Mouse (Mus musculus) cerebellum, postnatal 14 days (tissue): ENCODE data around the gene Gm16223.

Experiments
- DNase-seq, 2 experiments: peaks; one replicate each; pipeline ENCODE4 v3.0.0; 2021; ENCODE audit warnings: mixed read lengths in 2 of 2

Gene Gm16223

GRCm38 (mm10) chr5:42224840-42225239, 157.1 kb downstream of the Gm16223 start:
- DNase-seq: peak; percentile 79 to 81

DNA sequence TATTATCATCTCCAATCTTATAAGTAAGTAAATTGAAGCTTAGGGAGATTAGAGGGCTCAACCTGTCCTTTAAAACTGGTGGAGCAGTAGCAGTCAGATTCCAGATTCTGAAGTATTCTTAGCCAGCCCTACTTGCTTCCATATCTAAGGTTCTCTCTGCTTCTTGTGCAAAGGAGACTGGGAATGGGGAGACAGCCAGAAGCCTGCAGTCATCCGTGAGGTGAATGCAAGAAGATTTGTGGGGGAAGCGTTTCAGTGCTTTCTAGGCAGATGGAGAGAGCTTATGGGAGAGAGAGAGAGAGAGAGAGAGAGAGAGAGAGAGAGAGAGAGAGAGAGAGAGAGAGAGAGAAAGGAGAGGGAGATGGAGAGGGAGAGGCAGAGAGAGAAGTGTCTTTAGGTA, 160.9 kb downstream of the Gm16223 start:
- DNase-seq: peak; percentile 52 to 56

DNA sequence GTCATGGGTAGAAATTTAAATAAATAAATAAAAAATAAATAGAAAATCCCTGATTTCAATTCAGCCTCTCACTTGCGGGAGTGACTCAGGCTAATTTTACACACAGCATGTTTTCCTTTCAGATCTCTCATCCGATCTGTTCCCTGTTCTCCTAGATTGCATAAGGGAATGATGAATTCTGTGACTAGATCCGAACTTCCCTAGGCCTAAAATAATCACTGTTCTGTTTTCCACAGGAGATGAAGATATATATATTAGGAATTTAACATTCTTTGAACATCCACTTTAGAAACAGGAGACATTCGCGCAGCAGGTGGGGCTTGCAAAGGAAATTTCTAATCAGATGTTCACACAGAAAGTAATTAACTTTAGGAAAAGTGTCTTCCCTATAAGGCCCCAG, 171.5 kb downstream of the Gm16223 start:
- DNase-seq: no peak

- no peak for DNase-seq
Observed at GRCm38 (mm10) chr5:42239806-42240205, 172.0 kb downstream of the Gm16223 start.

DNA sequence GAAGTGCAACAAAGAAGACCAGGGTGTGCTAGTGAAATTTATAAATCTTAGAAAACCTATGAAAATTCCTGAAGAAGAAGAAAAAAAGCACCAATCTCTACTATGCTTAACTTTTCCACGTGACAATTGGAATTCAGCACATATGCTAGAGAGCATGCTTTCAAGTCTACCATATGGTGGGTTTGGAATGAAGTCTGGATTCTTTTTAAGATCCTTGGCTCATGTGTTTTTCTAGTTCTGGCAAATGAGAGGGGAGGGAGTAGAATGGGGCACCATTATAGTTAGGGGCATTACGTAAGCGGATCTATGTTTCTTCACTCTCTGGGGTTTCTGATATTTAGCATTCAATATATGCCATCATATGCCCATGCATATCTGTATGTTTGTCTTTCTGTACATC, 182.6 kb downstream of the Gm16223 start:
- no peak for DNase-seq
